In the genomic region with DNA sequence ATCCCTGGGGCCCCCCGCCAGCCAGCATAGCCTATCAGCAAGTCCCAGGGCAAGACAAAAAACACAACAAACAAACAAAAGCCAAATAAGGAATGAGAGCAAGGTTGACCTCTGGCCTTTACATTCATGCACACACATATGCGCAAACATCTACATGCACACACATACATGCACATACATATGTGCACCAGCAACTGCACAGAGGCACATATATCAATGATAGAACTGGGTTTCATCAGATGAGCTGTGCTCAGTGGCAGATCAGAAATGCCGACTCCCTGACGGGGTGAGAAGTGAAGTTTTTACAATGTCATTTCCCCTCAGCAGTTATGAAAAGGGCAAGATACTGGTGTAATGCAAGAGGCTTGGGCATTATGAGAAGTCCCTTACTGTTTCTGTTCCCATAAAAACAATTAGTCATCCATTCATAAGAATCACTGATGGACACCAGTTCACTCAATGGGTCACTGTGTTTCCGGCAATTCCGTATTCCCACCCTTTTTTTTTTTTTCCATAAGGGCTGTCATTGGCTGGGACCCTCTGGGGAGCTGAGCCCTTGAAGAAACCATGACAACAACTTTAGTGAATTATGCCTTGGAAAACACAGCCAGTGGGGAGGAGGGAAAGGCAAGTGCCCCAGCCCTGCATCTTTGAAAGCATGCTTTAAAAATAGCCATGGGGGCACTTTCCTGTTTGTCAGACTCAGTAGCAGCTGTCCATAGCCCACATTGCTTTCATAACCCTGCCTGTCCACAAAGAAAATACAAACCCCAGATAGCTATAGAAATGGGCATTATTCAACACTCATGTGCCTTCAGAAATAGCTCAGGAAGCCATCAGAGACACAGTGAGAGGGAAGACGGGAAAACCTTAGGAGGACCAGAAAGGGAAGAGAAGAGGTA, we compare ENCODE assay signal across 9 mouse cellular contexts.
DNase-seq lines count a peak whose midpoint lies in the region; ATAC-seq lines count a peak whose summit lies in the region.
"Had no signal": no experiment of that assay in that cellular context is flagged by ENCODE, and none has a peak within 500 bp of the region (broad histone marks: within the 10 kb centered on the region; RNA-seq: fewer than 3 reads in every experiment).

No protein-coding gene starts in this region.

- no peak overlapping the region for H3K4me3 ChIP-seq in heart, embryonic 10.5 days

- no peaks in the 10 kb centered on the region for H3K9me3 ChIP-seq in heart, embryonic 10.5 days

- peak; percentile 96 for DNase-seq in heart, adult 11 months
- DNase-seq in heart, embryonic 10.5 days (ENCODE audit: low spot score): no peak
- DNase-seq in brain, adult 2 months (ENCODE audit: low read depth, low spot score): peak; percentile 7
- peak; percentile 26 to 40 for DNase-seq in heart, postnatal 10 days
- peak; percentile 43 for DNase-seq in mesoderm, embryonic 11.5 days (ENCODE audit: low read depth, low spot score)
- DNase-seq in frontal cortex, postnatal 36 days (ENCODE audit: low spot score in 2 of 2): no peak
- no peak for DNase-seq in adrenal gland, adult (ENCODE audit: inconsistent age in 2 of 2, low spot score in 1 of 2)
- DNase-seq: thymus, adult 18-20 months had no signal

- H3K4me1 ChIP-seq in heart, embryonic 10.5 days: peaks cover 8% of the 10 kb centered on the region; the same call in 1 of the 2 replicates

- no peaks in the 10 kb centered on the region for H3K27me3 ChIP-seq in heart, embryonic 10.5 days (ENCODE audit: insufficient read depth, poor library complexity, severe bottlenecking)

- no peaks in the 10 kb centered on the region for H3K36me3 ChIP-seq in heart, embryonic 10.5 days

- intact Hi-C loops in heart, postnatal 10 days (cut with DNase I): no loop called here

- H3K27ac ChIP-seq in heart, embryonic 10.5 days: no peak overlapping the region

- ATAC-seq in granulocyte monocyte progenitor cell, adult 5-6 weeks (replicated peaks; ENCODE audit: poor library complexity, severe bottlenecking): no peak

- WGBS in heart, embryonic 10.5 days: 74% methylated on average over 7 of the region's 7 CpGs

Comparison
In these comparisons a context has a peak if more than half of its experiments do, and no peak if none do; other contexts are left out.
1. DNase-seq: peak in heart, adult 11 months (single experiment), brain, adult 2 months (single experiment), heart, postnatal 10 days (2 of 2) and mesoderm, embryonic 11.5 days (single experiment); none in heart, embryonic 10.5 days (single experiment), frontal cortex, postnatal 36 days (0 of 2) and adrenal gland, adult (0 of 2).